Mouse (Mus musculus) right cerebral cortex, postnatal 4 days (tissue): ENCODE results near the gene Bmp8a.
A peak's percentile ranks its signal among the peaks of the same experiment; 100 is the strongest.
"Not testable (repeated sequence)": the region's sequence is repeated elsewhere in the genome, so short reads cannot be mapped to it uniquely, and the experiment has no call there.

ENCODE experiments used
- DNase-seq: peaks from one replicate; pipeline ENCODE4 v3.0.0-alpha.2; 2022

The Bmp8a gene

GRCm38 (mm10) chr4:123342642-123343470 is at the start of gene Bmp8a:
Bmp8a (minus strand) TSS chr4:123343252.
- peak; percentile 66 for DNase-seq

GRCm38 (mm10) chr4:123392187-123392586 is 49.1 kb upstream of the Bmp8a start:
- peak; percentile 23 for DNase-seq

GRCm38 (mm10) chr4:123385028-123385427 is 42.0 kb upstream of the Bmp8a start:
- no peak for DNase-seq

GRCm38 (mm10) chr4:123383173-123383572 is 40.1 kb upstream of the Bmp8a start:
- no peak for DNase-seq

GRCm38 (mm10) chr4:123382051-123382450 is 39.0 kb upstream of the Bmp8a start:
- DNase-seq = no peak

- DNase-seq = no peak
These were observed 38.5 kb upstream of the Bmp8a start for GRCm38 (mm10) chr4:123381598-123381997.

GRCm38 (mm10) chr4:123376031-123376430 is 33.0 kb upstream of the Bmp8a start:
- DNase-seq = no peak

GRCm38 (mm10) chr4:123374316-123375008 is 31.4 kb upstream of the Bmp8a start:
- no peak for DNase-seq

GRCm38 (mm10) chr4:123363555-123363954 is 20.5 kb upstream of the Bmp8a start:
- DNase-seq = no peak

- no peak for DNase-seq
These were observed 17.7 kb upstream of the Bmp8a start for GRCm38 (mm10) chr4:123360771-123361170.

- DNase-seq = no peak
These were observed 15.6 kb upstream of the Bmp8a start for GRCm38 (mm10) chr4:123358613-123359012.

GRCm38 (mm10) chr4:123355941-123356340 is 12.9 kb upstream of the Bmp8a start:
- no peak for DNase-seq

- no peak for DNase-seq
These were observed 10.3 kb upstream of the Bmp8a start for GRCm38 (mm10) chr4:123353271-123353877.

- no peak for DNase-seq
These were observed 378 bp upstream of the Bmp8a start for GRCm38 (mm10) chr4:123343471-123343789.

GRCm38 (mm10) chr4:123342091-123342641 is 886 bp downstream of the Bmp8a start:
- no peak for DNase-seq

- no peak for DNase-seq
These were observed 2.8 kb downstream of the Bmp8a start for GRCm38 (mm10) chr4:123340232-123340631.

- DNase-seq = no peak
These were observed 5.4 kb downstream of the Bmp8a start for GRCm38 (mm10) chr4:123337693-123338092.

- no peak for DNase-seq
These were observed 7.1 kb downstream of the Bmp8a start for GRCm38 (mm10) chr4:123335796-123336585.

GRCm38 (mm10) chr4:123335244-123335643 is 7.8 kb downstream of the Bmp8a start:
- DNase-seq = not testable (repeated sequence)

- DNase-seq = no peak
These were observed 8.9 kb downstream of the Bmp8a start for GRCm38 (mm10) chr4:123334177-123334576.

- DNase-seq = no peak
These were observed 9.9 kb downstream of the Bmp8a start for GRCm38 (mm10) chr4:123333151-123333550.

- not testable (repeated sequence) for DNase-seq
These were observed 11.1 kb downstream of the Bmp8a start for GRCm38 (mm10) chr4:123331961-123332360.

GRCm38 (mm10) chr4:123331326-123331725 is 11.7 kb downstream of the Bmp8a start:
- no peak for DNase-seq
